Mouse (Mus musculus): Measurements from ENCODE around the gene Trak1.

Trak1 gene

GRCm38 (mm10) chr9:121387539-121388272 is 90.4 kb downstream of the Trak1 start:
- in situ Hi-C loops (cut with MboI; ENCODE audit: low sequenced_read_pairs), result no loop called here

GRCm38 (mm10) chr9:121388273-121388931 is 91.1 kb downstream of the Trak1 start:
- in situ Hi-C loops (cut with MboI; ENCODE audit: low sequenced_read_pairs), result no loop called here

DNA sequence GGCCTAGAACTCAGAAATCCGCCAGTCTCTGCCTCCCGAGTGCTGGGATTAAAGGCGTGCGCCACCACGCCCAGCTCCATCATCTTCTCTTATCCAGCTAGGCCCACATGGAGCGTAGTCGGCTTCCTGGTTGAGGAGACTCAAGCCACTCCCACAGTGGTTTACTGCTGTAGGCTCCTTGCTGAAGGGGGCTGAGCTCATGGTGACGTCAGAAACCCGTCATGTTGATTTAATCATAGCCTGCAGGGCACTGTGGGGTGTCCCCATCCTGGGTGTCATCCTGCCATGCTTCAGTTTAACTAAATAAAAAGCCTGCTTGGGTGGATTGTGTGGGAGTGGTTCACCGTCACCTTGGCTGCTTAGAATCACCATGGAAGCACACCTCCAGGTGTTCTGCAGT is 92.0 kb downstream of the Trak1 start:
- in situ Hi-C loops (cut with MboI; ENCODE audit: low sequenced_read_pairs), result no loop called here

GRCm38 (mm10) chr9:121391898-121392297 is 94.6 kb downstream of the Trak1 start:
- in situ Hi-C loops (cut with MboI; ENCODE audit: low sequenced_read_pairs), result no loop called here

- in situ Hi-C loops (cut with MboI; ENCODE audit: low sequenced_read_pairs), result no loop called here
These were observed 95.1 kb downstream of the Trak1 start for GRCm38 (mm10) chr9:121392427-121392826.

GRCm38 (mm10) chr9:121393104-121393503 is 95.8 kb downstream of the Trak1 start:
- in situ Hi-C loops (cut with MboI; ENCODE audit: low sequenced_read_pairs), result no loop called here

- in situ Hi-C loops (cut with MboI; ENCODE audit: low sequenced_read_pairs), result no loop called here
These were observed 97.6 kb downstream of the Trak1 start for GRCm38 (mm10) chr9:121394882-121395281.

DNA sequence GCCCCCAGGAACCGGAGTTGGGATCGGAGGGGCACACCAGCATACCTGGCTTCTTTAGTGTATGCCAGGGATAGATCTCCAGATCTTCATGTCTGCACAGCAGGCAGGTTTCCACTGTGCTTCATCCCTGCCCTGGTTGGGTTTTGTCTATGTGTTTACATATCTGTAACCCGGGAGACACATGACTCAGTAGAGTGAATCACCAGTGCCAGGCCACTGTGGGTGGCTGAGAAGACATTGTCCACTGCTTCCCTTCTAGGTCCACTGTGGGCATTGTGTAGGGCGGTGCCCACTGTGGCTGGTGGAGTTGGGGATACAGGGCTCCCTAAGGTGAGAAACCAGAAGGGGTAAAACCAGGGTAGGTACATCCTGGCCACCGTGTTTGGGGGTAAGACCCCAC is 98.5 kb downstream of the Trak1 start:
- in situ Hi-C loops (cut with MboI; ENCODE audit: low sequenced_read_pairs), result no loop called here

- in situ Hi-C loops (cut with MboI; ENCODE audit: low sequenced_read_pairs), result no loop called here
These were observed 100.9 kb downstream of the Trak1 start for GRCm38 (mm10) chr9:121398100-121398760.

DNA sequence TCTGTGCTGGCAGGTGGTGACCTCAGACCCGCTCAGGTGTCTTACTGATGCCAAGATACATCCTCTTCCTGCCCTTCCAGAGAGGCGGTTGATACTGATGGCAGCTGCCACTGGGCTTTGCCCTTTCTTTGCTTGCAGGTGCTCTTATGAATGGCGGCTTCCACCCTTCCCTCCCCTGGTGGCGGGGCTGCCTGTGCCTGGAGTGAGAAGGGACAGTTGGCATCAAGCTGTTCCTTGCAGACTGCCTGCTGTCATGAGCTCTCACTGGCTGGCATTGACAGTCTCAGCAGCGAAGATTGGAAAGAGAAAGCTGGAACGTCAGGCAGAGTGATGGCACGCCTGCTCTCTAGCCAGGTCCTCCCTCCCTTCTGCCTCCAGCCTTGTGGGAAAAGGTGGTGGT is 101.5 kb downstream of the Trak1 start:
- in situ Hi-C loops (cut with MboI; ENCODE audit: low sequenced_read_pairs), result no loop called here

- in situ Hi-C loops (cut with MboI; ENCODE audit: low sequenced_read_pairs), result no loop called here
These were observed 103.3 kb downstream of the Trak1 start for GRCm38 (mm10) chr9:121400608-121401007.

DNA sequence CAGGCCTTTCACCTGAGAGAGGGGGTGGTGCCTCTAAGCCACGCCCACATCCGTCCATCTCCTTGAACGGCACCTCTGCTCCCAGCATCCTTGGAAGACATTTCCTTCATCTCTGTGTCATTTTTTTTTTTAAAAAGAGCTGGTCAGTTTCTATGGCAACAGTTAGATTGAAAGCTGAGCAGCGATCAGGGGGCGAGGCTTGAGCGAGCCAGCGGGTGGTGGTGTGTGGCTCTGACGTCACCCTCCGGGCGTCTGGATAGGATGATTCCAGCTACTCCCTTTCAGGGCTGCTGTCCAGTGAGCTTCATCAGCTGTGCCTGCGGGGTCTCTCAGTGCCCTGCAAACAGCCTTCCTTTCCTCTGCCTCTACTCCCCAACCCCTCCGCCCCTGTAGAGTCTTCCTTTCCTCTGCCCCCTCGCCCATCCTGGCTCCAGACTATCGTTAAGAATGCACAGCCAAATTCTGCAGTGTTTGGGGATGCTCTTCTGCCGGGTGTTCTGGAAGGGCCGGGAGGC is 105.9 kb downstream of the Trak1 start:
- in situ Hi-C loops (cut with MboI; ENCODE audit: low sequenced_read_pairs), result no loop called here

- in situ Hi-C loops (cut with MboI; ENCODE audit: low sequenced_read_pairs), result no loop called here
These were observed 106.4 kb downstream of the Trak1 start for GRCm38 (mm10) chr9:121403699-121404098.

DNA sequence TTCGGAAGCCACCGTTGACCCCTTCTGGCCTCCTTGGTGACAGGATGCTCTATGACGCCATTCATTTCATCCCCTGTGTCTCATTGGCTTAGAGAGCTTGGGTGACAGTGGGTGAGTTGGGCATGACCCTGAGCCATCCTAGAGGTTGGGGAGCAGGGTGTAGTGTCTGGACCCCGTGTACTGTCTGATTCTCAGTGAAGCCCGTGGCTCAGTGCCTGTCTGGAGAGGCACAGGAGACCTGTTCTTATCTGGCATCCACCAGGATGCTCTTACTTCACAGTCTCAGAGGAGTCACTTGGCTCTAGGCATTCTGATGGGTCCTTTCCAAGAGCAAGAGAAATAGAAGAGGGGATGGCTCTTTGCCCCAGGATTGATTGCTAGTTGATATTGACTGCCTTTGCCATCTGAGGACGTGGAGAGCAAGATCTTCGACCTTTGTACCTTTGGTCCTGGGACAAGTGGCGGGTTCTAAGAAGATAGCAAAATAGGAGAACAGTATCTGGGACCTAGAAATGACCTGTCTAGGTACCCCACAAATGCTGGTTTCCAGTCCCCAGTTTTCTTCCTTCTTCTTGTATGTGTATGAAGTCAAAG is 107.9 kb downstream of the Trak1 start:
- in situ Hi-C loops (cut with MboI; ENCODE audit: low sequenced_read_pairs), result no loop called here

- in situ Hi-C loops (cut with MboI; ENCODE audit: low sequenced_read_pairs), result no loop called here
These were observed 108.5 kb downstream of the Trak1 start for GRCm38 (mm10) chr9:121405792-121406191.

GRCm38 (mm10) chr9:121414237-121414636 is 116.9 kb downstream of the Trak1 start:
- in situ Hi-C loops (cut with MboI; ENCODE audit: low sequenced_read_pairs), result no loop called here

DNA sequence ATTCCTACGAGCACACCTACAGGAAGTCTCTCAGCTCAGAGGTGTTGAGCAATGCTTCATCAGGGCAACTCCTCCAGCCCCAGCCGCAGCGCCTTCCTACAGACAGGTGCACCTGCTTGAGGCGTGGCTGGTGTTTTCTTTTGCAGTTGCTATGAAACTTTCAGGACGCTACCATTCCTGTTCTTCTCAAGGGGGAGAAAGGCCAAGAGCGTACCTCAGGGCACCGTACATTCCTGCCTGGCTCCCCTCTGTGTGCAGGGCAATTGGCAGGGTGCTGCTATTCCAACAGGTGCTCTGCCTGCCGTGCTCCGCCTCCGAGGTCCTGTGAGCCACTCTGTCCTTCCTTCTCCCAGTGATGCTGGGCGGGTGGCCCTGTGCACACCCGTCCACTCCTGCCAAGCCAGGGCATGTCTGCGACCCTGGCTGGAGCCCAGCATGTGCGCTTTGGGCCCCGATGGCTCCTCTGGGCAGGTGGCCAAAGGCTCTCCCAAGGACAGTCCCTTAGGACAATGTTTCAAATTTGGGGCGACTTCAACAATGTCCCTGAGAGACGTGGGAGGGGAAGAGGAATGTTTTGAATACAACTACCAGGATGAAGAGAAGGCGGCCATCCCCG is 118.4 kb downstream of the Trak1 start:
- in situ Hi-C loops (cut with MboI; ENCODE audit: low sequenced_read_pairs), result no loop called here

- in situ Hi-C loops (cut with MboI; ENCODE audit: low sequenced_read_pairs), result no loop called here
These were observed 119.2 kb downstream of the Trak1 start for GRCm38 (mm10) chr9:121416460-121416859.

DNA sequence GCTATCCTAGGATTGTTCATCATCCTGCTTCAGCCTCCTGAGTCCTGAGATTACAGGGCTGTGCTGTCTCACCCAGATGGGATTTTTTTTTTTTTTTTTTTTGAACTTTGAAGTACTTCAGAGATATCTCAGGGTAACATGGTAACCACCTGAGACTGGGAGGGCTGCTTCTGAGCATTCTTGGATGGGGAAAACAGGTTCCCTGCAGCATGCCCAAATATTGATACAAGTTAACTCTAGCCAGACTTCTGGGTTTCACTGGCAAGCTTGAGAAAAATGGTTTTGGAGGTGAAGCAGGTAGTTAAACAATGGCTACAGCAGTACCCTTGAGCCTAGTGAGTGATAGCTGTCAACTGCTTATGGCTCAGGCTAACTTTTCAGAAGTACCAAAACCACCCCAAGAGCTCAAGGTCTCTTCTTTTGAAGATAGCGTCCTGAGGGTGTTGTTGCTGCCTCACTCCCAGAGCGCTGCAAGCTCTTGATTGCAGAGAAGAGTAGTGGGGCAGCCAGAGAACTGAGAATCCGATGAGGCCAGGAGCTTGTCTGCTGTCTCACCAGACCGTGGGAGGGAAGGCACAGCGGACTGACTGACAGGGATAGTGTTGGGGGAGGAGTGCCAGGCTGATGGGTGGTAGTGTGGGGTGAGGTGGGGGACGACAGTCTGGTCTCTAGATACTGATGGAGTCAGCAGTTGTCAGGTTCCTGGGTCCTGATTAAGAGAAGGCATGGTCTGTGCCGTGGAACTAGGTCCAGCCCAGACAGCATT is 119.8 kb downstream of the Trak1 start:
- in situ Hi-C loops (cut with MboI; ENCODE audit: low sequenced_read_pairs), result no loop called here

DNA sequence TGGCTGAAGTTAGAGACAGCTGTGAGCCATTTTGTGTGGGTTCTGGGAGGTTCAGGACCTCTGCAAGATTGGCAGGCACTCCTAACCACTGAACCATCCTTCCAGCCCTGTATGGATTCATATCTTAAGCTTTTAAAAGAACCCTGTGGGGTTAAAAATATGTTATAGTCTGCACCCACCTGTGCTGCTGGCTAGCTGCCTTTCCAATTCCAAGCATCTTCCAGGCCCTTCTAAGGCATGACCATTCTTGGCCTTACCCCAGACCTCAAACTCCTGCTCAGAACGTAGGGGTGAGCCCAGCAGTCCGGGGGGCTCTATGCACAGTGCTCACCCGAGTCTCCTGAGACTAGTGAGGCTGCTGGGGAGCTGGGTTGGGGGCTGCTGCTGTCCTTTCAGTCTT is 121.7 kb downstream of the Trak1 start:
- in situ Hi-C loops (cut with MboI; ENCODE audit: low sequenced_read_pairs), result no loop called here
